Mouse (Mus musculus) forelimb bud, embryonic 11.5 days (tissue): Measurements from ENCODE around the gene Rho.

ENCODE experiments used
- DNase-seq: peaks from one replicate; pipeline ENCODE4 v3.0.0-alpha.2; 2012; ENCODE audit warnings: low read depth, low spot score

Gene Rho

GRCm38 (mm10) chr6:115975606-115976005, 44.1 kb downstream of the Rho start:
- no peak for DNase-seq

GRCm38 (mm10) chr6:115977810-115978209, 46.3 kb downstream of the Rho start:
- DNase-seq: no peak

- no peak for DNase-seq
Measured at GRCm38 (mm10) chr6:115978596-115978995, 47.0 kb downstream of the Rho start.

GRCm38 (mm10) chr6:115982889-115983288, 51.3 kb downstream of the Rho start:
- DNase-seq: no peak

- no peak for DNase-seq
Measured at GRCm38 (mm10) chr6:115983306-115984038, 51.9 kb downstream of the Rho start.

- DNase-seq: no peak
Measured at GRCm38 (mm10) chr6:115984580-115984979, 53.0 kb downstream of the Rho start.

- no peak for DNase-seq
Measured at GRCm38 (mm10) chr6:115985622-115986021, 54.1 kb downstream of the Rho start.

- no peak for DNase-seq
Measured at GRCm38 (mm10) chr6:115986472-115987095, 55.0 kb downstream of the Rho start.

- no peak for DNase-seq
Measured at GRCm38 (mm10) chr6:115987096-115987747, 55.7 kb downstream of the Rho start.

GRCm38 (mm10) chr6:115989032-115989431, 57.5 kb downstream of the Rho start:
- DNase-seq: no peak

- DNase-seq: no peak
Measured at GRCm38 (mm10) chr6:115989607-115990006, 58.1 kb downstream of the Rho start.
